Mouse (Mus musculus): ENCODE results near the gene Dpp7. TPM values are rescaled to one million over a fixed set of nuclear protein-coding genes. Genes with fewer than 3 reads are reported as not detected.

The Dpp7 gene
- polyA plus RNA-seq, 1 experiment from 2014 or later = 24.7 TPM

DNA sequence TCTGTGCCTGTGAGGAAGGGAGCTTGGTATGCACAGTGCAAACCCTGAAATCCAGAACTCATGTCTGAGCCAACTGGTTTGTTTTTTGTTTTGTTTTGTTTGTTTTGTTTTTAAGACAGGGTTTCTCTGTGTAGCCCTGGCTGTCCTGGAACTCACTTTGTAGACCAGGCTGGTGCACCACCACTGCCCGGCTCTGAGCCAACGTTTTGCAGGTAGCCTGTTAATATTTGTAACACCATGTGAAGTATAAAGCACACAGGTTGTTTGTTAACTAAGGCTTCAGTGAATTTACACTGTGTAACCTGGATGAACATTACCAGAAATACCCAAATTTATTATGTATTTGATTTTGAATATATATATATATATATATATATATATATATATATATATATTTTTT lies 30.1 kb downstream of the Dpp7 start:
- WGBS = 76% methylated on average over 2 of the region's 2 CpGs
- no peak for ATAC-seq (ENCODE audit: low FRiP score, low read depth)

DNA sequence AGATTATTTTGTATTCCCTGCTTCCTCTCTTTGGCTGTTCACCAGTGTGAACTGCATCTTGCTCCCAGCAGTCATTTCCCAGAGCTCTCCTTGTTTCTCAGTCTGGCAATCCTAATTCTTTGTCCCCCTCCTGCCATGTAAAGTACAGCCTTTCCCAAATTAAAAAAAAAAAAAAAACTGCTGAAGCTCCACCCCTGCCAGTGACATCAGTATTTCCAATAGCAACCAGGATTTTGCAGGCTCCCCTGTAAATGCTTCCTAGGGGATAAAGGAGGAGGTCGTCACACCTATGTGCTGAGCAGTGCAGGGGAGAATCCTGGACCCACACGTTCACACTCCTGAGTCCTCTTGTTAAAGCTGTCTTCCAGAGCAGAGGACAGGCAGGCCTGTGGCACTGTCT lies 36.1 kb downstream of the Dpp7 start:
- no peak for ATAC-seq (ENCODE audit: low FRiP score, low read depth)

More for the DNA sequence above, 30.1 kb downstream of the Dpp7 start:
- H3K9ac ChIP-seq = no peak overlapping the region
- peaks cover 9% of the 10 kb centered on the region for H3K27me3 ChIP-seq
- H3K36me3 ChIP-seq = no peaks in the 10 kb centered on the region
- no peak overlapping the region for H3K4me2 ChIP-seq (replicated peaks)
- no peak overlapping the region for H3K27ac ChIP-seq
- no peak overlapping the region for H3K4me3 ChIP-seq
- H3K9me3 ChIP-seq = no peaks in the 10 kb centered on the region
- peaks cover under 1% of the 10 kb centered on the region; the same call in 1 of the 2 replicates for H3K4me1 ChIP-seq

DNA sequence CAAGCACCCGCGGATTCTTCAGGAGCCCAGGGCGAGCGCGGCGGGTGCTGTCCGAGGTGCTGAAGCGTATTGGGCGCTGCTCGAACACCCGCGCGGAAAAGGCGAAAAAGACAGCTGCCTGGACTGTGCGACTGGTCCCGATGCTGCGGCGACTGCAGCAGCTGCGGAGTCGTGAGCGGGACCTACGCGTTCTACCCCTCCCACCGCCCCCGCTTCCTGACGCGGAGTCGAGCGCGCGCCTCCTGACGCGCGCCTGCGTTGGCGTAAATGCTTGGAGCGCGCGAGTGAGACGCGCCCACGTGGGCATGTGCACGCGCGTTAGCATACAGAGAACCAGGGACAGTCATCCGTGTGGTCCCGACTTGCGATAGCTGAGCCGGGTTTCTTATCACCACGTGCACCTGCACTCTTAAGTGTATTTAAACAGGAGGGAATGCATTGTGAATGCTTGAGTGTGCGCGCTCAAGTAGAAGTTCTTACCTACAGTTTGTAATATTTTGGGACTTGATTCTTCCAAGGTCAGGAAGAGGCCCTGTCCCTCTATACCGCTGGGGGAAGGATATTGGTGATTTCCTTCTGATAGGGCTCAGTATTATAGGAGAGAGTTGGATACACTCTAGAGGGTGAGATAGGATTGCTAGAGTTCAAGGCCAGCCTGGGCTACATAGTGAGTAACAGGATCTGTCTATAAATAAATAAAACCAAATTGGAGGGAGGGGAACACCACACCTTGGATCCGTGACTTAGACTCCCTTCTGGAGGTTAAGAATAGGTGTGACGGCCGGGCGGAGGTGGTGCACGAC lies 37.0 kb downstream of the Dpp7 start, which contains the start of gene Grin1:
Gene Grin1, minus strand, starts transcription at position 217 of the 803 bp plus-strand sequence.
- 10% methylated on average over 58 of the region's 58 CpGs for WGBS
- no peaks in the 10 kb centered on the region for H3K9me3 ChIP-seq
- no peak within 1 kb of the TSS for H3K27ac ChIP-seq
- no peaks in the 10 kb centered on the region for H3K36me3 ChIP-seq
- ATAC-seq (ENCODE audit: low FRiP score, low read depth) = peak; percentile 69
- no peak within 1 kb of the TSS for H3K9ac ChIP-seq
- peaks cover 8% of the 10 kb centered on the region for H3K4me1 ChIP-seq
- H3K27me3 ChIP-seq = peaks cover 77% of the 10 kb centered on the region
- peak within 1 kb of the TSS; percentile 36 for H3K4me3 ChIP-seq
- peak within 1 kb of the TSS; percentile 66 for H3K4me2 ChIP-seq (replicated peaks)

More for the DNA sequence above, 36.1 kb downstream of the Dpp7 start:
- peaks cover 8% of the 10 kb centered on the region for H3K4me1 ChIP-seq
- H3K36me3 ChIP-seq = no peaks in the 10 kb centered on the region
- H3K9me3 ChIP-seq = no peaks in the 10 kb centered on the region
- H3K4me3 ChIP-seq = no peak overlapping the region
- peaks cover 68% of the 10 kb centered on the region for H3K27me3 ChIP-seq
- no peak overlapping the region for H3K27ac ChIP-seq
- no peak overlapping the region for H3K4me2 ChIP-seq (replicated peaks)
- 22% methylated on average over 2 of the region's 2 CpGs for WGBS
- H3K9ac ChIP-seq = no peak overlapping the region

DNA sequence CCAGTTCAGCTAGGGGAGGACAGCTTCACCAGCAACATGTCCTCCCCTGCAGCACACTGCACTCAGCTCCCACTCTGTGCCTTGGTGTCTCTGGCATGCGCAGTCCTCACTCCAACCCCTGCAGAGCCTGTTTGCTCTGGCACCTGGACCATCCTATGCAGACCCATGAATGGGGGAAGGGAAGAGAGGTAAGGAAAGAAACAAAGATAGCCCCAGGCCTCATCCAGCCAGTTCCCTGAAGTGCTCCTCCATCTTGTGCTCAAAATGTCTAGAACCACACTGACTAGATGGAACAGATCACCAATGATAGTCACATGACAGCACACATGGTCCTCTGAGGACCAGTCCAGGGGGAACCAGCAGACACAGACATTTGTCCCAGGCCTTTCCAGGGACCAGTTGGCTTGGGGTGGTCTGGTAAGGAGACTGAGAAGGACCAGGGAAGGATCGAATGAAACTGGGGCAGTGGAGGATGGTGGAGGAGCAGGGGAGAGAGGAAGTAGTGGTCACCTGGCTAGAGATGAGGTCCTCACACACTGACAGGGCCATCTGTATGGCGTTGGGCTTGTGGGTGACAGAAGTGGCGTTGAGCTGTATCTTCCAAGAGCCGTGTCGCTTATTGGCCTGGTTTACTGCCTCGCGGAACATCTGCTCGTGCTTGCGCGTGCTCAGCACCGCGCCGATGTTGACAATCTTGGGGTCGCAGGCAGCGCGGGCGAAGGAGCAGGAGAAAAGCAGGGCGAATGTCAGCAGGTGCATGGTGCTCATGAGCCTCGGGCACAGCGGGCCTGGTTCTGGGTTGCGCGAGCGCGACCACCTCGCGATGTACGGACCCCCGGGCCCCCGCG lies 37.8 kb downstream of the Dpp7 start:
- no peak for ATAC-seq (ENCODE audit: low FRiP score, low read depth)
- peak overlapping the region; percentile 66 for H3K4me2 ChIP-seq (replicated peaks)
- H3K9me3 ChIP-seq = no peaks in the 10 kb centered on the region
- 6% methylated on average over 31 of the region's 31 CpGs for WGBS
- no peak overlapping the region for H3K9ac ChIP-seq
- H3K4me1 ChIP-seq = peaks cover 8% of the 10 kb centered on the region
- H3K4me3 ChIP-seq = peak overlapping the region; percentile 36
- H3K36me3 ChIP-seq = no peaks in the 10 kb centered on the region
- peaks cover 85% of the 10 kb centered on the region for H3K27me3 ChIP-seq
- no peak overlapping the region for H3K27ac ChIP-seq

DNA sequence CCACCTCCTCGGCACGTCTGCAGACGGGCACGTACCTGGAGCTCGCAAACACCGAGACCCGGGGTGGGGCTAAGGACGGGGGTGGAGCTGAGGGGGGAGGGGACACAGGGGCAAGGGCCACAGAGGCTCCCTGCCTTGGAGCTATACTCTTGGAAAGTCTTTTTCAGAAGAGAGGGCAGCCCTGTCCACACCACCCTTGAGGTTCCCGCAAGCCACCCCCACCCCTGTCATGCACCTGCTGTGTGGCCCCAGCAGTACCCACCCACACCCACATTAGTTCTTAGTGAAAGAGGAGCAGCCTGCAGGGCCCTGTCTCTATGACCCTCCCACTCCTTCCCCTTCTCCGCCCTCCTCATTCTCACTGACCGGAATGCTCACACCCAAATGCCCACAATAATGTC lies 44.7 kb downstream of the Dpp7 start:
- WGBS = 5% methylated on average over 11 of the region's 11 CpGs
- Histone ChIP-seq H3K27me3 (peaks cover 99% of the 10 kb centered on the region), H3K4me1 (no peaks in the 10 kb centered on the region), H3K27ac (no peak overlapping the region), H3K9ac (no peak overlapping the region), H3K4me3 (no peak overlapping the region), H3K9me3 (no peaks in the 10 kb centered on the region), H3K36me3 (no peaks in the 10 kb centered on the region), H3K4me2 (replicated peaks) (no peak overlapping the region)
- no peak for ATAC-seq (ENCODE audit: low FRiP score, low read depth)

DNA sequence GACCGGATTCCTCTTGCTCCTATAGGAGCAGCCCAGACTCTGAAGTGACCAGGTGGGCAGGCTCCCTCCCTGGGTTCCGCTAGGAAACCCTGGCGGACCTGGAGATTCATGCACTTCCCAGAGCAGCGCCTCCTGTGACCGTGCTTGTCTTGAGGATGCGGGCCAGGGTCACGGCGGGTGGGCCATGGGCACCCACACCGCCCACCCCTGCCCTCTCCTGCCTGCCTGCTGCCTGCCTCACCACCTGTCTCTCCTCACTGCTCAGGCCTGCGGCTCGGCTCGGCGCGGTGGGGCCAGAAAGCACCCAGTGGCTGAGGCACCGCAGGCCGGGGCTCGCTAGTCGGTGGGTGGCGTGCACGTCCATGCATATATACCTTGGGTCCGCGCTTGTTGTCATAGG lies 45.2 kb downstream of the Dpp7 start:
- H3K4me1 ChIP-seq = no peaks in the 10 kb centered on the region
- no peak overlapping the region for H3K4me3 ChIP-seq
- H3K27me3 ChIP-seq = peaks cover 99% of the 10 kb centered on the region
- no peak overlapping the region for H3K27ac ChIP-seq
- WGBS = 3% methylated on average over 22 of the region's 22 CpGs
- H3K4me2 ChIP-seq (replicated peaks) = no peak overlapping the region
- no peak for ATAC-seq (ENCODE audit: low FRiP score, low read depth)
- H3K9me3 ChIP-seq = no peaks in the 10 kb centered on the region
- H3K9ac ChIP-seq = no peak overlapping the region
- no peaks in the 10 kb centered on the region for H3K36me3 ChIP-seq

DNA sequence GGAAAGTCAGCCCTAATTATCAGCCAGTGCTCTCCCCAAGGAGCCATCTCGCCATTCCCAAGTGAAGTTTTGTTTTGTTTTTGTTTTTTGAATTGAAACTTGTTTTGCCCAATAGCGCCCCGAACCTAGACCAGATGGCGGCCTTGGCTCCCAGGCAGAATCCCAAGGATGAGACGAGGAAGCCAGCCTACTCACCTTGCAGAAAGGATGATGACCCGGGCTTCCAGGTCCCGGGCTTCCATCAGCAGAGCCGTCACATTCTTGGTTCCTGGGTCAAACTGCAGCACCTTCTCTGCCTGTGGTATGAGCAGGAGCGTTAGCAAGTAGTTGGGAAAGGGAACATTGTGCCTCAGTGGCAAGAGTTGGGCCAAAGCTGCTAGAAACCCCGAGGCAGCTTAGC lies 46.0 kb downstream of the Dpp7 start:
- 48% methylated on average over 10 of the region's 10 CpGs for WGBS
- H3K9ac ChIP-seq = no peak overlapping the region
- H3K27me3 ChIP-seq = peaks cover 100% of the 10 kb centered on the region
- H3K36me3 ChIP-seq = no peaks in the 10 kb centered on the region
- H3K4me2 ChIP-seq (replicated peaks) = no peak overlapping the region
- H3K4me1 ChIP-seq = peaks cover 4% of the 10 kb centered on the region; the same call in 1 of the 2 replicates
- H3K9me3 ChIP-seq = no peaks in the 10 kb centered on the region
- no peak for ATAC-seq (ENCODE audit: low FRiP score, low read depth)
- no peak overlapping the region for H3K4me3 ChIP-seq
- H3K27ac ChIP-seq = no peak overlapping the region

DNA sequence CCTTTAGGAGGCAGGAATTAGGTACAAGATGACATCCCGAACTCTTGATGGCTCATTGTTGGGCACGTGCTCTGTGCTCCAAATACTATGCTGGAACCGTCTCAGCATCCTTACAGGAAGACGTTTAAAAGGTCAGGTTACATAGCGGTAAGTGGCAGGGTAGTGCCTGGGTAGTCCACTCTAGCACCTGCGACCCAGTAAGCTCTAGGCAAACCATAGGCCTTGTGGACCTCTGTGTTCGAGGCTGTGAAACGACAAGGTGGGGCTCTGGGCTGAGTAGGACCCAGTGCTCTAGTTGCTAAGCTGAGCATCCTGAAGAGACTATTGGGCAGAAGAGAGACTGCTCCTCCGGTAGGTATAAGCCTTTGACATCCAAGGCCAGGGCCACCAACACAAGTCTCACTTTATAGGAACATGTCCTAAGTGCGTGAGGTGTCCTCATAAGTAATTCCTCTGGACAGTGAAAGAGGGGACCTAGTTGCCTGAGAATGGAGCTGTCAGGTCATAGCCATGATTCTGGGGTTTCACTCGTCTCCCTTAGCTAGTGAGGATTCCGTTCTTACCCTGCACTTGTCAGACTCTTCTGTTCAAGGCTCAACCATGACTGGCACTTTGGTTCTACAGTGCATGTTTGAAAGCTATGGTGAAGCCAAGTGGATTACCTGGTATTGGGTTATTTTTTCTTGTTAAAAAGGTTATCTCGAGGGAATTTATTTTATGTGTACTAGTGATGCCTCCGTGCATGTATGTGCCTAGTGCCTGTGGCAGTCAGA lies 50.4 kb downstream of the Dpp7 start:
- 47% methylated on average over 14 of the region's 14 CpGs for WGBS

DNA sequence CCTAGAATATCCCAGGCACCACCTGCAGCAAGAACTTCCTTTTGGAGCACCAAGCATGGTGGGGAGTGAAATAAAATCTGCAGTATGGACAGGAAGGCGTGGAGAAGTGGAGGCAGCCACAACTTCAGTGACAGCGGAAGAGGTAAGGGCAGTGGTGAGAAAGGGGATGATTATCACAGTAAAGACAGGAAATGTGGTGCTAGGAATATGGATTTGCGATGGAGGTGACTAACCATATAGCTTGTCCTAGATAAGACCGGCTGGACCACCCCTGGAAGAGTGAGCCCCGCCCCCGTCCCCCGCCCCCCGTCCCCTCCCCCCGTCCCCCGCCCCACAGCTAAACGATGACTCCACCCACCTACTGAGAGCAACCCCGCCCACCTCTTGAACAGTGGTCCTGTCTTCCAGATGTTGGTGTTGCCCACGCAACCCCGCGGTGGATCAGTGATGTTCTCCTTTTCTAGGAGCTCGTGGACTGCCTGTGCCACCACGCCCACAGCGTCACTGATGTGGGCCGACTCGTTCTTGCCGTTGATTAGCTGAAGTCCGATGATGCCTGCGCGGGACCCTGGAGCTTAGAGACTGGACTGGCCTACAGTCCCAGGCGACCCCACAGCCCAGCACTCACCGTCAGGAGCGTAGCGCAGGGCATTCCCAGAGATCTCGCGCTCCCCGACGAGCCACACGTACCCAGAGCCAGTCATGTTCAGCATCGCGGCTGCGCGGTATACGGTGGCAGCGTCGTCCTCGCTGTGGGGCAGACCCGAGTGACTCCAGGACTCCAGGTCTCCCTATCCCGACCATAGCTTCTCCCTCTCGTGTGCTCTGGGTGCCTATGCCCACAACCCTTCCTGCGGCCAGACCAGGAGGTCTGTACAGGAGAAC lies 51.3 kb downstream of the Dpp7 start:
- peaks cover 5% of the 10 kb centered on the region; the same call in 1 of the 2 replicates for H3K4me1 ChIP-seq
- H3K9me3 ChIP-seq = no peaks in the 10 kb centered on the region
- no peaks in the 10 kb centered on the region for H3K36me3 ChIP-seq
- peak overlapping the region; percentile 86 for H3K4me2 ChIP-seq (replicated peaks)
- whole genome bisulfite sequencing = 2% methylated on average over 37 of the region's 45 CpGs
- peak overlapping the region; percentile 50 for H3K4me3 ChIP-seq
- ATAC-seq (ENCODE audit: low FRiP score, low read depth) = peak; percentile 48
- H3K27ac ChIP-seq = no peak overlapping the region
- H3K27me3 ChIP-seq = peaks cover 80% of the 10 kb centered on the region
- H3K9ac ChIP-seq = peak overlapping the region; percentile 59

More for the DNA sequence above, 50.4 kb downstream of the Dpp7 start:
- Histone ChIP-seq H3K4me1 (peaks cover 5% of the 10 kb centered on the region; the same call in 1 of the 2 replicates), H3K27me3 (peaks cover 89% of the 10 kb centered on the region), H3K9me3 (no peaks in the 10 kb centered on the region), H3K4me2 (replicated peaks) (peak overlapping the region; percentile 86), H3K36me3 (no peaks in the 10 kb centered on the region), H3K4me3 (peak overlapping the region; percentile 50), H3K9ac (peak overlapping the region; percentile 59), H3K27ac (no peak overlapping the region)
- no peak for ATAC-seq (ENCODE audit: low FRiP score, low read depth)

DNA sequence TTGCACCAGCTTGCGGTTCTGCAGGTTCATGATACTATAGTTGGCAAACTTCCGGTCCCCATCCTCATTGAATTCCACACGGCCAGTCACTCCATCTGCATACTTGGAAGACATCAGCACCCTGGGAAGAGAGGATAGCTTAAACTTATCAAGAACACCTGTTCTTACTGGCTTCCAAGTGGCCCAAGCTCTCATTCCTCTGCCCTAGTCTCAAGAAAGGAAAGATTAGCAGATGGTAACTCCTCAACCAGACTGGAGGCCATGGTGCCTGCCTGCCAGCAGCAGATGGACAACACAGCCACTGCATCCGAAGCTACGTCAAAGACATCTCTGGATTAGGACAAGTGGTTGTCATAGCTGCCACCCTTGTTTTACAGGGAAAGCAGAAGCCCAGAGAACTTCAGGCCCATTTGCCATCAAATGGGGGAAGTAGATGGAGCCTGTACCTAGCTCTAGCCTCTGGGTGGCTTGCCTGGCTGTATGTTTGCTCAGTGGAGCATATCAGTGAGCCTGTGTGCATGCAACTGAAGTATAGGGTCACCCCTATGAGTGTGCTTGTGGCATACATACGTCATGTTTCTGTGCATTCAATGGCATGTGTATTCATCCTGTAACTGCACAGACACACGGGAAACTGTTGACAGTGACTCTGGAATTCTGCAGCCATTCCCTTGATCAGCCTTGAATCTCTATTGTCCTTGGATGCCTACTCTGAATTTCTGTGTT lies 52.1 kb downstream of the Dpp7 start:
- no peaks in the 10 kb centered on the region for H3K9me3 ChIP-seq
- 73% methylated on average over 7 of the region's 7 CpGs for WGBS
- no peak overlapping the region for H3K27ac ChIP-seq
- peaks cover 72% of the 10 kb centered on the region for H3K27me3 ChIP-seq
- peak overlapping the region; percentile 50; the same call in 1 of the 2 replicates for H3K4me3 ChIP-seq
- no peak overlapping the region for H3K9ac ChIP-seq
- H3K4me1 ChIP-seq = peaks cover 5% of the 10 kb centered on the region; the same call in 1 of the 2 replicates
- H3K4me2 ChIP-seq (replicated peaks) = peak overlapping the region; percentile 86
- ATAC-seq (ENCODE audit: low FRiP score, low read depth) = no peak
- H3K36me3 ChIP-seq = no peaks in the 10 kb centered on the region
